Mouse (Mus musculus) lung, embryonic 14.5 days (tissue): ENCODE data around the gene Acvrl1. TPM values are rescaled to one million over a fixed set of nuclear protein-coding genes. Genes with fewer than 3 reads are reported as not detected.

ENCODE experiments used
- ATAC-seq: fragments of 200-750 bp; cut with Nextera tagmentation; 2 replicates; pipeline ENCODE4 v1.8.0; 2017; ENCODE audit warnings: mild to moderate bottlenecking, moderate TSS enrichment, moderate library complexity; ENCODE audit not compliant: insufficient read depth
- DNase-seq: peaks from one replicate; pipeline ENCODE4 v3.0.0-alpha.2; 2015
- H3K27ac ChIP-seq: fragments of 300-500 bp; sonication (generic); 2 replicates; pipeline ENCODE4 v1.5.1; 2014; ENCODE audit warnings: low read depth, mild to moderate bottlenecking, moderate library complexity
- H3K27me3 ChIP-seq: fragments of 300-500 bp; sonication (generic); 2 replicates; pipeline ENCODE4 v1.6.1; 2014; ENCODE audit warnings: low read length, control low read depth; ENCODE audit not compliant: insufficient read depth
- H3K36me3 ChIP-seq: fragments of 300-500 bp; sonication (generic); 2 replicates; pipeline ENCODE4 v1.6.1; 2014; ENCODE audit warnings: control low read depth; ENCODE audit not compliant: insufficient read depth
- H3K4me1 ChIP-seq: fragments of 300-500 bp; sonication (generic); 2 replicates; pipeline ENCODE4 v1.6.1; 2014; ENCODE audit warnings: antibody characterized with exemption, control low read depth; ENCODE audit not compliant: insufficient read depth
- H3K4me2 ChIP-seq: fragments of 300-500 bp; sonication (generic); 2 replicates; pipeline ENCODE4 v1.6.1; 2014; ENCODE audit warnings: mild to moderate bottlenecking
- H3K4me3 ChIP-seq: fragments of 300-500 bp; sonication (generic); 2 replicates; pipeline ENCODE4 v1.5.1; 2014; ENCODE audit warnings: low read depth, low read length
- H3K9ac ChIP-seq: fragments of 300-500 bp; sonication (generic); 2 replicates; pipeline ENCODE4 v1.6.1; 2014
- H3K9me3 ChIP-seq: fragments of 300-500 bp; sonication (generic); 2 replicates; pipeline ENCODE4 v1.6.1; 2016; ENCODE audit warnings: low read depth, low read length, control low read depth
- CTCF ChIP-seq: IDR thresholded peaks from 2 replicates; pipeline ENCODE4 v1.5.1; 2016; ENCODE audit warnings: antibody characterized with exemption, low read depth
- WGBS: fragments of 180-500 bp; shearing (Covaris S2); extraction: QIAGEN DNeasy Blood & Tissue Kit; methylation state at CpG from one replicate; pipeline ENCODE4 v1.1.7; 2014; 5-methylcytosine and 5-hydroxymethylcytosine counted together
- microRNA-seq: library from miRNA; unstranded; fragments of <30 nt; microRNA quantifications from one replicate; pipeline ENCODE4, GENCODE M21; 2016; ENCODE audit warnings: borderline number of aligned reads
- polyA plus RNA-seq: library from polyadenylated mRNA; unstranded; fragments of >200 nt; fragmentation: Nextera tagmentation; extraction: Ambion mirVana; gene quantifications from 2 replicates; pipeline ENCODE4 v1.2.1, GENCODE M21; 2014

Gene Acvrl1
- polyA plus RNA-seq, 1 experiment from 2014 or later: 34.4 TPM

DNA sequence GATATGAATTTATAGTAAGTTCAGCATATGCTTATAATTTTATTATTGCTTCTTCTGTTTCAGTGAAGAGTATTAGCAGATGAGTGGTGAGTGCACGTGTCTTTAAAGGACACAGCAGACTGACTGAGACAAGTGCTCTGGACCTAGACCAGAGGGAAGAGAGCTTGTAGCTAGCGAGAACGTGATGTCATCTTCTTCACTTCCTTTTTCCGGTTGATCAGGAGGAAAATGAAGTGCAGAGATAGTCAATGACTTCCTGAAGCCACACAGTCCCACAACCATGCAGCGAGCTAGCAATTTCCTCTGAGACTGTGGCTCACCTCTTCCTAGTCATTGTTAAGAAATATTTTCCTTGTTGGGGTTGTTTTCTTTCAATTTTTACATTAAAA, 62.4 kb downstream of the Acvrl1 start:
- peak; percentile 37 for DNase-seq
- Histone ChIP-seq H3K4me3 (no peak overlapping the region), H3K9me3 (no peaks in the 10 kb centered on the region), H3K4me1 (0 out of 2 replicates have a peak, but pooled peaks cover 2% of the 10 kb centered on the region), H3K27me3 (no peaks in the 10 kb centered on the region), H3K27ac (peak overlapping the region; percentile 36; the same call in 1 of the 2 replicates), H3K4me2 (no peak overlapping the region), H3K9ac (no peak overlapping the region), H3K36me3 (peaks cover 13% of the 10 kb centered on the region)
- no peak for TF ChIP-seq CTCF
- 57% methylated on average over 5 of the region's 5 CpGs for WGBS
- ATAC-seq: no peak

- 0 out of 2 replicates have a peak, but pooled peaks cover 2% of the 10 kb centered on the region for H3K4me1 ChIP-seq
- peak; percentile 21; the same call in 1 of the 2 replicates for ATAC-seq
Observed at GRCm38 (mm10) chr15:101191459-101192259, 63.3 kb downstream of the Acvrl1 start.

GRCm38 (mm10) chr15:101192260-101192640, 63.9 kb downstream of the Acvrl1 start:
- 0 out of 2 replicates have a peak, but pooled peaks cover 2% of the 10 kb centered on the region for H3K4me1 ChIP-seq
- no peak for DNase-seq
- no peaks in the 10 kb centered on the region for H3K27me3 ChIP-seq
- H3K9me3 ChIP-seq: no peaks in the 10 kb centered on the region
- H3K4me2 ChIP-seq: no peak overlapping the region
- TF ChIP-seq CTCF: no peak
- H3K27ac ChIP-seq: no peak overlapping the region
- ATAC-seq: no peak
- H3K4me3 ChIP-seq: no peak overlapping the region
- 41% methylated on average over 7 of the region's 7 CpGs for WGBS
- H3K9ac ChIP-seq: no peak overlapping the region
- peaks cover 27% of the 10 kb centered on the region for H3K36me3 ChIP-seq

More at GRCm38 (mm10) chr15:101191459-101192259, 63.3 kb downstream of the Acvrl1 start:
- no peak for TF ChIP-seq CTCF
- peak; percentile 46 for DNase-seq
- 36% methylated on average over 13 of the region's 13 CpGs for WGBS
- Histone ChIP-seq H3K27me3 (no peaks in the 10 kb centered on the region), H3K9ac (no peak overlapping the region), H3K27ac (peak overlapping the region; percentile 36; the same call in 1 of the 2 replicates), H3K4me3 (no peak overlapping the region), H3K9me3 (no peaks in the 10 kb centered on the region), H3K36me3 (peaks cover 22% of the 10 kb centered on the region), H3K4me2 (no peak overlapping the region)

- Histone ChIP-seq H3K4me3 (no peak overlapping the region), H3K36me3 (peaks cover 27% of the 10 kb centered on the region), H3K9me3 (no peaks in the 10 kb centered on the region), H3K9ac (no peak overlapping the region), H3K27ac (no peak overlapping the region), H3K4me2 (no peak overlapping the region), H3K4me1 (0 out of 2 replicates have a peak, but pooled peaks cover 2% of the 10 kb centered on the region), H3K27me3 (no peaks in the 10 kb centered on the region)
- ATAC-seq (no peak), DNase-seq (no peak)
- no peak for TF ChIP-seq CTCF
- WGBS: 70% methylated on average over 7 of the region's 7 CpGs
Observed at GRCm38 (mm10) chr15:101192651-101193050, 64.3 kb downstream of the Acvrl1 start.

GRCm38 (mm10) chr15:101193971-101194370, 65.6 kb downstream of the Acvrl1 start:
- Histone ChIP-seq H3K36me3 (peaks cover 29% of the 10 kb centered on the region), H3K9me3 (no peaks in the 10 kb centered on the region), H3K4me1 (0 out of 2 replicates have a peak, but pooled peaks cover 2% of the 10 kb centered on the region), H3K4me2 (no peak overlapping the region), H3K27ac (no peak overlapping the region), H3K27me3 (no peaks in the 10 kb centered on the region), H3K4me3 (no peak overlapping the region), H3K9ac (no peak overlapping the region)
- WGBS: 78% methylated on average over 6 of the region's 6 CpGs
- ATAC-seq: no peak
- DNase-seq: no peak
- no peak for TF ChIP-seq CTCF

Small RNA genes lying within 50 kb of the gene (microRNA-seq; reads per million reads assigned to microRNA genes)
- 0.95 reads per million for gene Mir6962

Other genes with a start within 250 kb of the Acvrl1 start
- gene Gm47841, start 81.1 kb upstream of the Acvrl1 start, polyA plus RNA-seq: not detected in 2 replicates
- gene Fignl2, start 50.0 kb upstream of the Acvrl1 start, polyA plus RNA-seq: 0.26 and 0.34 TPM in 2 replicates
- not detected in 2 replicates for gene Ankrd33, start 12.8 kb upstream of the Acvrl1 start, polyA plus RNA-seq
- 6.3 and 6.4 TPM in 2 replicates for gene Acvr1b, start 45.5 kb downstream of the Acvrl1 start, polyA plus RNA-seq
- 7.8 and 10.4 TPM in 2 replicates for gene Grasp, start 95.7 kb downstream of the Acvrl1 start, polyA plus RNA-seq
- 8.8 TPM in 2 replicates for gene Nr4a1, start 125.7 kb downstream of the Acvrl1 start, polyA plus RNA-seq
- 59.1 and 64.7 TPM in 2 replicates for gene Atg101, start 155.8 kb downstream of the Acvrl1 start, polyA plus RNA-seq
- 41.0 and 41.4 TPM in 2 replicates for gene 6030408B16Rik, start 164.7 kb downstream of the Acvrl1 start, polyA plus RNA-seq
- gene Krt80, start 241.6 kb downstream of the Acvrl1 start, polyA plus RNA-seq: 1.5 and 2.2 TPM in 2 replicates